Mouse (Mus musculus) ovary, postnatal 10 days (tissue): Measurements from ENCODE around the gene Rfc2.
A peak's percentile ranks its signal among the peaks of the same experiment; 100 is the strongest.

Experiments used
- DNase-seq: peaks from one replicate; pipeline ENCODE4 v3.0.0; 2022; ENCODE audit warnings: low spot score

Rfc2 gene

GRCm38 (mm10) chr5:134567445-134567844 lies 13.7 kb upstream of the Rfc2 start:
- no peak for DNase-seq

GRCm38 (mm10) chr5:134568030-134568429 lies 13.1 kb upstream of the Rfc2 start:
- no peak for DNase-seq

GRCm38 (mm10) chr5:134568964-134569491 lies 12.1 kb upstream of the Rfc2 start:
- DNase-seq, result no peak

- peak; percentile 22 for DNase-seq
These were observed 9.2 kb upstream of the Rfc2 start for GRCm38 (mm10) chr5:134571730-134572507.

GRCm38 (mm10) chr5:134572508-134573214 lies 8.5 kb upstream of the Rfc2 start:
- DNase-seq, result no peak

GRCm38 (mm10) chr5:134575833-134576232 lies 5.3 kb upstream of the Rfc2 start:
- DNase-seq, result no peak

- no peak for DNase-seq
These were observed 4.5 kb upstream of the Rfc2 start for GRCm38 (mm10) chr5:134576517-134577220.

GRCm38 (mm10) chr5:134577534-134577933 lies 3.6 kb upstream of the Rfc2 start:
- DNase-seq, result no peak

GRCm38 (mm10) chr5:134579135-134579534 lies 2.0 kb upstream of the Rfc2 start:
- no peak for DNase-seq

GRCm38 (mm10) chr5:134582221-134582907 lies 1.2 kb downstream of the Rfc2 start:
- DNase-seq, result peak; percentile 83

GRCm38 (mm10) chr5:134583006-134583883 lies 2.1 kb downstream of the Rfc2 start:
- no peak for DNase-seq

- no peak for DNase-seq
These were observed 2.7 kb downstream of the Rfc2 start for GRCm38 (mm10) chr5:134583884-134584213.

- no peak for DNase-seq
These were observed 3.6 kb downstream of the Rfc2 start for GRCm38 (mm10) chr5:134584798-134585197.

GRCm38 (mm10) chr5:134589900-134590299 lies 8.7 kb downstream of the Rfc2 start:
- DNase-seq, result no peak

- DNase-seq, result no peak
These were observed 10.9 kb downstream of the Rfc2 start for GRCm38 (mm10) chr5:134592026-134592581.

GRCm38 (mm10) chr5:134593093-134593492 lies 11.9 kb downstream of the Rfc2 start:
- no peak for DNase-seq

GRCm38 (mm10) chr5:134597711-134598110 lies 16.5 kb downstream of the Rfc2 start:
- DNase-seq, result no peak

GRCm38 (mm10) chr5:134604376-134604775 lies 23.2 kb downstream of the Rfc2 start:
- no peak for DNase-seq

- DNase-seq, result no peak
These were observed 25.1 kb downstream of the Rfc2 start for GRCm38 (mm10) chr5:134606314-134606713.

GRCm38 (mm10) chr5:134607121-134607520 lies 26.0 kb downstream of the Rfc2 start:
- DNase-seq, result no peak
